Mouse (Mus musculus) hindbrain, embryonic 10.5 days (tissue): ENCODE measurements around the gene Cox5b. TPM values are rescaled to one million over a fixed set of nuclear protein-coding genes. Genes with fewer than 3 reads are reported as not detected.
A peak's percentile ranks its signal among the peaks of the same experiment; 100 is the strongest.

Source experiments
- DNase-seq: peaks from one replicate; pipeline ENCODE4 v3.0.0-alpha.2; 2017; ENCODE audit warnings: low spot score
- H3K27ac ChIP-seq: fragments of 300-500 bp; sonication (generic); 2 replicates; pipeline ENCODE4 v1.5.1; 2016; ENCODE audit warnings: mild to moderate bottlenecking, moderate library complexity
- H3K27me3 ChIP-seq: fragments of 300-500 bp; sonication (generic); 2 replicates; pipeline ENCODE4 v1.6.1; 2016; ENCODE audit warnings: mild to moderate bottlenecking; ENCODE audit not compliant: poor library complexity, insufficient read depth, severe bottlenecking
- H3K36me3 ChIP-seq: fragments of 300-500 bp; sonication (generic); 2 replicates; pipeline ENCODE4 v1.6.1; 2016; ENCODE audit warnings: mild to moderate bottlenecking, moderate library complexity
- H3K4me1 ChIP-seq: fragments of 300-500 bp; sonication (generic); replicated peaks from 2 replicates; pipeline ENCODE4 v1.6.1; 2016; ENCODE audit warnings: mild to moderate bottlenecking
- H3K4me3 ChIP-seq: fragments of 300-500 bp; sonication (generic); 2 replicates; pipeline ENCODE4 v1.5.1; 2016; ENCODE audit warnings: mild to moderate bottlenecking, moderate library complexity
- H3K9me3 ChIP-seq: fragments of 300-500 bp; sonication (generic); 2 replicates; pipeline ENCODE4 v1.6.1; 2016; ENCODE audit warnings: mild to moderate bottlenecking, moderate library complexity
- WGBS: fragments of 180-500 bp; shearing (Covaris S2); methylation state at CpG from one replicate; pipeline ENCODE4 v1.1.7; 2016; 5-methylcytosine and 5-hydroxymethylcytosine counted together
- polyA plus RNA-seq: library from polyadenylated mRNA; unstranded; fragments of >200 nt; fragmentation: Nextera tagmentation; extraction: Ambion mirVana; gene quantifications from 2 replicates; pipeline ENCODE4 v1.2.1, GENCODE M21; 2016

Gene Cox5b
- 566 and 596 TPM in 2 replicates for polyA plus RNA-seq

DNA sequence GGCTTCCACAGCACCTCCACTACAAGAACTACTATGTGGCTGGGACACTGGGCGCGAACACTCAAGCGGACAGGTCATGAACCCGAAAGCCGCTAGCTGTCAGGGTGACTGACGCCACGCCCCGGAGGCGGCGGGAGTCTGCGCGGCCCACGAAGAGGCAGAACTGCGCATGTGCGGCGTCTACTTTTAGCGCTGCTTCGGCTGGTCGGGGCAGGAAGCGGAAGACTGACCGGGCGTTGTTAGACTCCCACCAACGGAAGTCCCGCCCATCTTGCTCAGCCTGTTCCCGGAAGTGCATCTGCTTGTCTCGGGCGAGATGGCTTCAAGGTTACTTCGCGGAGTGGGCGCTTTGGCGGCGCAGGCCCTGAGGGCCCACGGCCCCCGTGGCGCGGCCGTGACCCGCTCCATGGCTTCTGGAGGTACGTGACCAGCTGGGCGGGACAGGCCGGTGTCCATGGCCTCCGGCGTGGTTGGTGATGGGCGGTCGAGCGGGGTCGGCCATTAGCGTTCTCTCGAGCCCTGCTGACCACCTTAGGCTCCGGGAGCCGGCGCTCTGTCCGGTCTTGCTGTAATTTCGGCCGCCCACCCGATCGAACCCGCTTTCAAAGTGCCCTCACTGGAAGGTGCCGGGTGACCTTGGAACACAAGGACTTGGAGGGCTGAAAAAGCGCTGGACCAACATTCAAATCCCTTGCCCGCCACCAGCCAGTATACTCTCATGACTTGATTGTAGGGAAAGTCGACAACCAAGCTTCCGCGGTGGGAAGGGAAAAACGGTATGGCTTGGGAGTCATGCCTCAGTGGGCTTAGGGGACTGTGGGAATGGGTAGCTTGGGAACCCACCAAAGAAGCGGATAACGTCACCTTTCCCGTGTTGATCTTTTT lies at the start of gene Cox5b:
Cox5b (plus strand) TSS at position 179 of the 885 bp plus-strand sequence.
- Histone ChIP-seq H3K9me3 (no peaks in the 10 kb centered on the region), H3K4me3 (peak within 1 kb of the TSS; percentile 95), H3K27me3 (no peaks in the 10 kb centered on the region), H3K4me1 (peaks cover 16% of the 10 kb centered on the region), H3K27ac (peak within 1 kb of the TSS; percentile 89), H3K36me3 (peaks cover 28% of the 10 kb centered on the region)
- DNase-seq = peak; percentile 99
- WGBS = 1% methylated on average over 68 of the region's 68 CpGs

DNA sequence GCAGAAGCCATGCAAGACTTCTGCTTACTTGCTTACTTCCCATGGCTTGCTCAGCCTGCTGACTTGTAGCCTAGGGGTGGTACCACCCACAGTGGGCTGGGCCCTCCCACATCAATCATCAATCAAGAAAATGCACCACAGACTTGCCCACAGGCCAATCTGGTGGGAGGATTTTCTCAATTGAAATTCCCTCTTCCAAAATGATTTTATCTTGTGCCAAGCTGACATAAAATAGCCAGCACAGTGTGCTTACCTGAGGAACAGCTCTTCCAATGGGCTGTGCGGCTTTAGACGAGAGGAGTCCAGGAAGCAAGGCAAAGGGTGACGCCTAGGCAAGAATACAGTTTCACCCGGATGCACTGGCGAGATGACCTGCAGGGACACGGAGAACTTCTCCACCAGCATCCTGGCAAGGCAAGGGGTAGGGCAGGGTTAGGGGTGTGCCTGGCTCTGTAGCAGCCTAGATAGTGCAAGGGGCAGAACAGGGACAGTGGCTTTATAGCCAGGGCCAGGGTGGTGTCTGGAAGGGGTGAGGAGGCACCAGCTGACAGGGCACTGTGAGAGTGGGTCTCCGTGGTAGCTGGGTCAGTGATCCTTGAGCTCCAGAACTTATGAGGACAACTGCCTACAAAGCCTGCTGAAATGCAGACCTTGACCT lies 47.2 kb upstream of the Cox5b start:
- Histone ChIP-seq H3K27me3 (no peaks in the 10 kb centered on the region), H3K4me3 (no peak overlapping the region), H3K27ac (no peak overlapping the region), H3K4me1 (peaks cover 15% of the 10 kb centered on the region), H3K36me3 (no peaks in the 10 kb centered on the region), H3K9me3 (no peaks in the 10 kb centered on the region)
- DNase-seq = no peak
- WGBS = 93% methylated on average over 7 of the region's 7 CpGs

DNA sequence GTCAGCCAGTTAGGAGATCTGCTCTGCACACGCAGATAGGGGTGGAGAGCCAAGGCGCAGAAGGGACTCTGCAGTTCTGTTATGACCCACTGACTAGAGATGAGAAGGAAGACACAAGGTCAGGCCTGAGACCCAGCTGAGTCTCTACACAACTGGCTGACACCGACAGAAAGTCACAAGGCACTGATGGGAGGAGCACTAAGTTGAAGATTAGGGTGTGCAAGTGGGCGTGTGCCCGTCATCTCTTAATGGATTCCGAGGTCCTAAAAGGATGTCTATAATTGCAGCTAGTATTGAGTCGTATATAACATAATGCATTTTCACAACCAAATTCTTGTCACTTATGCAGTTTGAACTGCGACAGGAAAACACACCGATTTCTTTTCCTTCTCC lies 46.6 kb upstream of the Cox5b start:
- no peak for DNase-seq
- H3K27me3 ChIP-seq = no peaks in the 10 kb centered on the region
- H3K4me1 ChIP-seq = peaks cover 15% of the 10 kb centered on the region
- WGBS = 90% methylated on average over 9 of the region's 9 CpGs
- H3K36me3 ChIP-seq = no peaks in the 10 kb centered on the region
- no peak overlapping the region for H3K4me3 ChIP-seq
- H3K9me3 ChIP-seq = no peaks in the 10 kb centered on the region
- no peak overlapping the region for H3K27ac ChIP-seq

DNA sequence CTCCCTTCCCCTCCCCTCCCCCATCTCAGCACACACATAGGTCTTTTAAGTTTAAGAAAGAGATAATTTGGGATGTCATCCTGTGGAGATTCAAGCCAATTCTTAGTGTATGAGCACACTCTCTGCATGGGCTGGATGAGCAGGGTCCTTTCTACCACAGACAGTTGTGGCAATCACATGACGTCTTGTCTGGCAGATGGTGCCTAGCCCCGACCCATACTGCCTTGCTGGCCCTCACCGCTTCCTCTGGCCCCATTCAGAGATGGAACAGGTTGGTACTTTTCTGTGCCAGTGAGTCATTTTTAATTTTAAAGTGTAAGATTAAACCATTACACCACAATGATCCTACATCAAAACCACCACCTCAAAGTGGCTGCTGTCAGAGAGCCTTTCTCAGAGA lies 45.0 kb upstream of the Cox5b start:
- Histone ChIP-seq H3K36me3 (no peaks in the 10 kb centered on the region), H3K27me3 (no peaks in the 10 kb centered on the region), H3K4me1 (peaks cover 11% of the 10 kb centered on the region), H3K9me3 (no peaks in the 10 kb centered on the region), H3K4me3 (no peak overlapping the region), H3K27ac (no peak overlapping the region)
- 75% methylated on average over 3 of the region's 3 CpGs for WGBS
- no peak for DNase-seq

DNA sequence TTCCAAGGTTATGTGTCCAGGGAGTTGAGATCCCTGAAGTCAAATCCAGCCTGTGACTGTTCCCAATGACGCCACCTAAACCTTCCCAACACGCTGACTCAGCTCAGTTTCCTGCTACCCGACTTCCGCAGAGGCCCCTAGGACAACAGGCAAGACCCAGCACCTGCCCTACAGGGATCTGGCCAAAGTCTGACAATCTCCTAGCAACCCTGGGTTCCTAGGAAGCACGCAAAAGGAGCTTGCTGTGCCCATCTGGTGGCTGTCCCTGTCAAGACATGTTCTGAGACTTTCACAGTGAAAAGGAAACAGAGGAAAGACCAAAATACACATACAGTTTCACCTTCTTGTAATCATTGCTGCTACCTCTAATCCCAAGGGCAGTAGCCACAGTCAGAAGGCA lies 43.6 kb upstream of the Cox5b start:
- no peaks in the 10 kb centered on the region for H3K9me3 ChIP-seq
- WGBS = 59% methylated on average over 5 of the region's 5 CpGs
- no peak for DNase-seq
- H3K4me3 ChIP-seq = no peak overlapping the region
- no peaks in the 10 kb centered on the region for H3K27me3 ChIP-seq
- H3K27ac ChIP-seq = 0 out of 2 replicates have a peak overlapping the region, but pooled peaks have one; percentile 16
- H3K4me1 ChIP-seq = peaks cover 11% of the 10 kb centered on the region
- no peaks in the 10 kb centered on the region for H3K36me3 ChIP-seq

DNA sequence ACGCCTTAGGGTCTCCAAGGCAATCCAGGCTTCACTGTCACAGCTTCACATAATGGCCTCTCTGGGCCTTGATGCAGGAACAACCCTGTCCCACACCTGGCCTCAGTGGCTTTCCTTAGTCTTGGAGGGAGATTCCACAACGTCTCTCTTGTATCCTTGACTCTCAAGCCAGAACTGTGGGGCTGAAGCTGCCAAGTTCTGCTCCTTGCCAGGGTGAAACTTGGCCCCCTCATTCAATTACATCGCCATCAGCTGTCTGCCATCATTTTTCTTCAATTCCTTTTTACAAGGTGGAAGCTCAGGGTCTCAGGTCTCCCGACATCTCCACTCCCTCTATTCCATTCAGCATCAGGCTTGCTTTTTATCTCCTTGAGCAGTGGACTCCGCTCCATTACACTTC lies 36.2 kb upstream of the Cox5b start:
- Histone ChIP-seq H3K4me1 (no peaks in the 10 kb centered on the region), H3K36me3 (no peaks in the 10 kb centered on the region), H3K4me3 (no peak overlapping the region), H3K9me3 (no peaks in the 10 kb centered on the region), H3K27me3 (no peaks in the 10 kb centered on the region), H3K27ac (no peak overlapping the region)
- 86% methylated on average over 5 of the region's 5 CpGs for WGBS
- no peak for DNase-seq

DNA sequence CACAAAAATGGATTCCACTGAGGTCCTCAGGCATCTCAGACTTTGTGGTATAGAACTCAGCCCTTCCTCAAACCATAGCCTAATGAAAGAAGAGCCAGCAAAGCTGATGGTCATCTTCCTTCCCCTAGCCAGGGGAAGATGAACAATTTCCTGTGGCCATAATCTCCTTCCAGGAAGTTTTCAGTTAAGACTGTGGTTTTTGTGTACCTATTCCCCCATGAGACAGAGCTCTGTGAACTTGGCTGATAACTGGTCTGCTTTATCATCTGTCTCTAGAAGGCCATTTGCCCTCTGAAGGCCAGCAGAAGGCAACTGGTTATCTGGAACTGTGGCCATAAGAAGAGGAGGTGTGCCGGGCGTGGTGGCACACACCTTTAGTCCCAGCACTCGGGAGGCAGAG lies 35.0 kb upstream of the Cox5b start:
- Histone ChIP-seq H3K4me1 (no peaks in the 10 kb centered on the region), H3K9me3 (no peaks in the 10 kb centered on the region), H3K36me3 (no peaks in the 10 kb centered on the region), H3K27me3 (no peaks in the 10 kb centered on the region), H3K27ac (no peak overlapping the region), H3K4me3 (no peak overlapping the region)
- no peak for DNase-seq
- 87% methylated on average over 3 of the region's 3 CpGs for WGBS

DNA sequence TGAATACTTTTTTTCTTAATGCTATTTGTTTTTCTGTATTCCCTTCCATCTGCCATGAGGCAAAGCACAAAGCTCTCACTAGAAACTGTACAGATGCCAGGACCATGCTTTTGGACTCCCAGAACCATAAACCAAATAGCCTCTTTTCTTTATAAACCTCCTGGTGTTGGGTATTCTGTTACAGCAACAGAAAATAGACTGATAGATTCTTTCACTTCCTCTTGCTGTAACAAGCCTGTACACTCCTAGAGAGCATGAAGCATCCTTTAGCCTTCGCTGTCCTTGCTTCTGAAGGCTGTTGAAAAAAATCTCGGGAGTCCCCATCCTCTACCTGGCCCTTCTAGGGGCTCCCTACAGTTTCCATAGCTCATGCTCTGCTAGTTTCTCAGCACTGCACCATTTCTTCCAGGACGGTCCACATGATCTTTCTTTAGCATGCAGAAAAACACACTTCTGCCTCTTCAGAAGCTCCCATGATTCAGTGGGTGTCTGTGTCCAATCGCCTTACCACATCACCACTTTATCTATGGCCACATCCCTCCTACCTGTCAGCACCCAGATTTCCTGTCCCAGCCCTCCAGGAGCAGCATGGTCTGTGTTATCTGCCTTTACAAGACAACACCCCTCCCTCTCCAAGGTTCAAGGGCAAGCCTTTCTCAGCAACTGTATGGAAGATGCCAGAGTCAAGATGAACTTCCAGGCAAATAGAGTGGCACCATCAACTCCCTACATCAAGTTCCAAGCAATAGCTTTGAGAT lies 33.4 kb upstream of the Cox5b start:
- Histone ChIP-seq H3K27me3 (no peaks in the 10 kb centered on the region), H3K36me3 (no peaks in the 10 kb centered on the region), H3K4me3 (no peak overlapping the region), H3K27ac (no peak overlapping the region), H3K9me3 (no peaks in the 10 kb centered on the region), H3K4me1 (no peaks in the 10 kb centered on the region)
- WGBS = 84% methylated on average over 4 of the region's 4 CpGs
- no peak for DNase-seq

DNA sequence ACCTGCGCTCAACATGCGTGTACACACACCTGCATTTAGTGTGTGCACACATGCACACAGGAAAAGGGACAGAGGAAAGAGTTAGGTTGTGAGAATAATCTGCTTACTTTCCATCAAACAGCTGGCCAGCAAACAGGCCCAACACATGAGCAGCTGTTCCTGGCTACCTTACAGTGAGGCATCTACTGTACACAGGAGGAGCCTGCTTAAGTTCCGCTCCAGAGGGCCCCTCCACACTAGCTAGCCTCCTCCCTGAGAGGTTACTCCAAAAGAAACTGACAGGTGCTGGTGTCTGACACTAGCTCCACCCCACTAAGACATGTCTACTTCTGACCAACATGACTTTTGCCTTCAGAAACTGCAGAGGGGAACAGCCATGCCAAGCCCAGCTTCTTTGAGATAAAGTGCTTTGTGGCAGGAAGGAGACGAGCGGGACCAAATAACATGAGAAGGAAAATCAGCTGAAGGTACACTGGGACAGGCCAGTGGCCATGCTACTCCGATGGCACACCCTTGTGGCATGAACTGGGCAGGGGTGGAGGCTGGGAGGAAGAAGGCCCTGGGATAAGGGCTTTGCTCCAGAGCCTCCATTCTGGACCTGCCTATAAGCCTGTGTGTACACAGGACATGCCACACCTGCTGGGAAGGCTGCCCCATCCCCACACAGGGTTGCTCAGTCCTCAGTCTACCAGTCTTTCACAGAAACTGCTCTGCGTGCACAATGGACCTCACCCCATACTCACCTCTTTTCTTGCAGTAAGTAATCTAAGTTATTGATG lies 32.4 kb upstream of the Cox5b start:
- Histone ChIP-seq H3K36me3 (no peaks in the 10 kb centered on the region), H3K27ac (no peak overlapping the region), H3K9me3 (no peaks in the 10 kb centered on the region), H3K27me3 (no peaks in the 10 kb centered on the region), H3K4me3 (no peak overlapping the region), H3K4me1 (no peaks in the 10 kb centered on the region)
- DNase-seq = no peak
- WGBS = 87% methylated on average over 7 of the region's 7 CpGs

DNA sequence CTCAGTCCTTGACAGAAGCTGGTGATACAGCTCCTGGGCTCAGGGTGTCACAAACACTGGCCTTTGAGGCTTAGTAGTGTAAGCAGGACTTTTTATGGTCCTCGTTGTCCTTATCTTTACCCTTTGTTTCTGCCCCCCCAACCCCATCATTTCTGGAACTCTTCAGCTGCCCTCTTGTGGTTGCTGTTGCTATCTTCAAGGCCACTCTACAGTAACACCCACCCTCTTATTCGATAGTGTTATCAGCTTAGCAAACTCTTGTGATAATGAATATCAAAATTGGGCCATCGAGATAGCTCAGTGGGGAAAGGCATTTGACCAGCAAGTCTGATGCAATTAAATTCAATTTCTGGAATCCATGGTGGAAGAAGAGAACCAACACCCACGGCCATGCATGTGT lies 26.8 kb upstream of the Cox5b start:
- WGBS = 74% methylated on average over 4 of the region's 4 CpGs
- Histone ChIP-seq H3K36me3 (no peaks in the 10 kb centered on the region), H3K27ac (no peak overlapping the region), H3K4me1 (peaks cover 5% of the 10 kb centered on the region; the same call in 1 of the 2 replicates), H3K9me3 (no peaks in the 10 kb centered on the region), H3K4me3 (no peak overlapping the region), H3K27me3 (no peaks in the 10 kb centered on the region)
- DNase-seq = no peak

DNA sequence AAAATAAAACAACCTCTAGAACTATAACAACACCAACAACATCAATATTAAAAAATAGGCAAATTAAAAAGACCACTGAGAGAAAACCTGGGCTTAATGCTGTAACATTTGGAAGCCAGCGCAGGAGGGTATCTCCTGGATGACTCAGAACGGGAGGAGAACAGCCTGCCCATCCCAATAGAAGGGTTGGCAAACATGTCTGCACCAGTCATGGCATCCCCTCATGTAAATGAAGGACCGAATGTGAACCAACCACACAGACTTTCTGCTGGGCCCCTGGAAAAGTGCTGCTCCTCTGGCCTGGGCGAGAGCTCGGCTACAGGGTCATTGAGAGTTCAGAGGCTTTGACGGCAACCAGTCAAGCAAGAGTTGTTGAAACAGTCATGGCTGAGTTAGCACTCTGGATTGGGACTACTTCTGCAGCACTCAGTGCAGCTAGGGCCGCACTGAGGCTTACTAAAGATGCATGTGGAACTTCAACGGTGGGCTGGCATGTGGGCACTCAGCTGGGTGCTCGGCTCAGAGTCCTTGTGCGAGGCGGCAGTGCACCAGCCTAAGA lies 26.0 kb upstream of the Cox5b start:
- H3K27ac ChIP-seq = no peak overlapping the region
- peaks cover 5% of the 10 kb centered on the region; the same call in 1 of the 2 replicates for H3K4me1 ChIP-seq
- DNase-seq = no peak
- no peak overlapping the region for H3K4me3 ChIP-seq
- H3K27me3 ChIP-seq = no peaks in the 10 kb centered on the region
- no peaks in the 10 kb centered on the region for H3K9me3 ChIP-seq
- H3K36me3 ChIP-seq = no peaks in the 10 kb centered on the region
- WGBS = 61% methylated on average over 11 of the region's 11 CpGs

DNA sequence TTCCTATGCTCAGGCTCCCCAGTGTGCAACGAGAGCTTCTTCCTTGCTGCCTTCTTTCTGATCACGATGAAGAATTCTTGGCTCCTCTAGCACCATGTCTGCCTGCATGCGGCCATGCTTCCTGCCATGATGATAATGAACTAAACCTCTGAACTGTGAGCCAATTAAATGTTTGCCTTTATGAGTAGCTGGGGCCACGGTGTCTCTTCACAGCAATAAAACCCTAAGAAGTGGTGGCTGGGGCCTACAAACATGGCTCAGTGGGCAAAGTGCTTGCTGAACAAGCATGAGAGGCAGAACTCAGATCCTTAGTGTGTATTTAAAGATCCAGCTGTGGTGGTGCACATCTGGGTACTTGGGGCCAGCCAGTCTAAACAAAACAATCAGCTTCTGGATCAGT lies 25.3 kb upstream of the Cox5b start:
- no peak for DNase-seq
- H3K4me3 ChIP-seq = no peak overlapping the region
- peaks cover 5% of the 10 kb centered on the region; the same call in 1 of the 2 replicates for H3K4me1 ChIP-seq
- H3K27ac ChIP-seq = no peak overlapping the region
- no peaks in the 10 kb centered on the region for H3K9me3 ChIP-seq
- WGBS = 71% methylated on average over 4 of the region's 4 CpGs
- no peaks in the 10 kb centered on the region for H3K36me3 ChIP-seq
- H3K27me3 ChIP-seq = no peaks in the 10 kb centered on the region
